Mouse (Mus musculus): ENCODE measurements around the gene Rbfox2.
A peak's percentile ranks its signal among the peaks of the same experiment; 100 is the strongest.

Gene Rbfox2

GRCm38 (mm10) chr15:77031271-77031670, 275.5 kb downstream of the Rbfox2 start:
- no peak for DNase-seq (ENCODE audit: low spot score in 2 of 2)

DNA sequence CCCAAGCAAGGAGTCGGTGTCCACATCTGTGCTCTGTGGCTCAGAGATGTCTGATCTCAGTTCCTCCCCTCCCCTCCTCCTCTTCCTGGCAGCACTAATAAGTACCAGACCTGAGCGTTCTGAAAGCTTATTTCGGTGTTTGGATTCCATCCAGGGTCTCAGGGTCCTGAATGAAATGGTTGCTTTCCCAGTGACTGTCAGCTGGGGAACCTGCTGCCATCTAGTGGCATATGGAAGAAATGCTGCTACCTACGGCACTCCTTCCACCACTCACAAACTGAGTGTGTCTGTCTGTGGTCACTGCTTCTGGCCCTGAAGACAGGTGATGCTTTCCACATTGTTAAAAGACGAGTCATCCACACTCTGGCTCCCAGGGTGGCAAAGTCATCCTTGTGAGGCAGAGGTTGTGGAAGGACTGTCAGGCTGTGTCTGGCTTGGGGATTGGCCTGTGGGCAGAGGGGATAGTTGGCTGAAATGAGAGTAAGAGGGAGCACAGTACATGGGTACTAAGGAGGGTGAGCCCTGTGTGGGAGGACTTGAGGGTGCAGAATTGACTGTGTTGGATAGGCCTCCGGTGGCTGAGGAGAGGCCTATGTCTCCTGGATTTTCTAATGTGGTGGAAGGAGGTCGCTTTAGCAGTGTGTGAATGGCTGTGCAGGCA, 277.3 kb downstream of the Rbfox2 start:
- peak in 1 of 2 experiments; percentile 37 for DNase-seq (ENCODE audit: low spot score in 2 of 2)

Data from spleen, postnatal 10 days (tissue).